ENCODE assay signal across 10 mouse cellular contexts in the genomic region with DNA sequence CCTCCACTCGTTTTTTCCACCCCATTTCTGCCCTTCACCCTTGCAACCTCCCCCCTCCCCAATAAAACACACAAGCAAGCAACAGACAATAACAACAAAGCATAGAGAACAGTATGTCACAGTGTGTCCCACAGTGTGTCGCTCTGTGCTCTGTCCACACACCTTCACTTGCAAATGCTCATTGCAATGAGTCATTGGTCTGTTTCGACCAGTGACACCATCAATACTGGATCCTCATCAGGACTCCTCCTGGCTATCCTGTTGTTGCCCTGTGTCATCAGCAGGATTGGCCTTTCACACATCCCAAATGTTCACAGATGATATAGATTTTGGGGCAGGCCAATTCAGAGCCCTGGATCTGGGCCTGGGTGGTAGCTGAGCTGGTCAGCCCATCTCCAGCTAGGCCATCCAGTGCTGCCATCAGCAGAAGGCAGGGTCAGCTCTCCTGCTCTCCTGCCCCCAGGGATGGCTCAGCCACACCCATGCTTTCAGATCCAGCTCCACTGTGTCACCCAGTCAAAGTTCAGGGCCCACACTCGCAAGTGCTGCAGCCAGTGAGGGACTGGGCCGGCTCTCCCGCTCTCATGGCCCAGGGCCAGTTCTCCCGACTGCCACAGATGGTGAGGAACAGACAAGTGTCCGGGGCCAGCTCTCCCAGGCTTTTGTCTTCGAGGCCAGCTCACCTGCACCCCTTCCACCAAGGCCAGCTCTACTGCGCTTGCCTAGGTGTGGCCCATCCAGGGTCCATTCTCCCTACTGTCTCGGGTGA.
A peak's percentile ranks its signal among the peaks of the same experiment; 100 is the strongest.
DNase-seq lines count a peak whose midpoint lies in the region; ATAC-seq and TF ChIP-seq lines count a peak whose summit lies in the region.
"Had no signal": no experiment of that assay in that cellular context is flagged by ENCODE, and none has a peak within 500 bp of the region (broad histone marks: within the 10 kb centered on the region; RNA-seq: fewer than 3 reads in every experiment).

No protein-coding gene starts in this region.

- ATAC-seq in Patski, result peak; percentile 21

- peak overlapping the region; percentile 44 for H3K9ac ChIP-seq in liver, adult 2 months (ENCODE audit: low read depth, low read length)
- H3K9ac ChIP-seq: neural tube, embryonic 13.5 days had no signal

- TF ChIP-seq CTCF in Patski (IDR thresholded peaks at IDR 0.05), result no peak
- no peak for TF ChIP-seq CTCF in liver, adult 2 months (IDR thresholded peaks at IDR 0.05; ENCODE audit: low read depth, low read length)

- peaks cover 20% of the 10 kb centered on the region for H3K4me1 ChIP-seq in liver, adult 2 months (ENCODE audit: control insufficient read depth, insufficient read depth, low read length)
- H3K4me1 ChIP-seq: neural tube, embryonic 13.5 days had no signal

- in situ Hi-C loops in Patski (cut with MboI; ENCODE audit: low pct_unique_long_range_greater_than_20kb), result no loop called here

- TF ChIP-seq POLR2A in liver, adult 2 months (IDR thresholded peaks at IDR 0.05; ENCODE audit: extremely low read depth, insufficient read depth, low read length), result no peak

- WGBS in liver, adult 2 months, result 21% methylated on average over 11 of the region's 11 CpGs

- POLR2A ChIA-PET in Patski (lab: Charles Lee), result interaction anchor here (1.4 kb wide), 1 partner anchor 136 kb away, joined by 3 read pairs; a partner anchor contains a TSS

- CTCF ChIA-PET in Patski (lab: Charles Lee), result interaction anchor here (1.0 to 1.2 kb wide), 4 partner anchors 10 to 147 kb away, joined by 3 to 5 read pairs (median 3); no protein-coding TSS in a partner anchor

- no peaks in the 10 kb centered on the region for H3K79me2 ChIP-seq in liver, adult 2 months (ENCODE audit: control insufficient read depth, insufficient read depth, low read length)

- peak; percentile 35 for DNase-seq in heart, postnatal 4 days
- no peak for DNase-seq in heart, postnatal 25 days (ENCODE audit: low spot score)
- no peak for DNase-seq in Patski (ENCODE audit: low read depth, low spot score)
- DNase-seq in cerebellum, postnatal 10 days, result peak; percentile 86 to 90
- peak; percentile 94 for DNase-seq in liver, adult 2 months (ENCODE audit: extremely low read depth, low read depth, low spot score)
- no peak for DNase-seq in frontal cortex, postnatal 14 days (ENCODE audit: low spot score in 2 of 2)
- no peak for DNase-seq in urinary bladder, postnatal 14 days (ENCODE audit: low spot score)
- DNase-seq in frontal cortex, adult 2 months (ENCODE audit: extremely low spot score in 1 of 2, low spot score in 1 of 2), result no peak

- no peaks in the 10 kb centered on the region for H3K27me3 ChIP-seq in Patski
- no peaks in the 10 kb centered on the region for H3K27me3 ChIP-seq in liver, adult 2 months (ENCODE audit: control insufficient read depth, insufficient read depth, low read length)
- H3K27me3 ChIP-seq: neural tube, embryonic 13.5 days had no signal

- H3K4me3 ChIP-seq in liver, adult 2 months (ENCODE audit: insufficient read depth, low read depth, low read length), result peak overlapping the region; percentile 12; the same call in 1 of the 2 replicates
- H3K4me3 ChIP-seq: neural tube, embryonic 13.5 days had no signal

- H3K27ac ChIP-seq in liver, adult 2 months (replicated peaks; ENCODE audit: insufficient read depth, low read depth, low read length), result peak overlapping the region; percentile 77
- H3K27ac ChIP-seq: macrophage; neural tube, embryonic 13.5 days had no signal

- H3K36me3 ChIP-seq in liver, adult 2 months (ENCODE audit: control insufficient read depth, insufficient read depth, low read length), result no peaks in the 10 kb centered on the region
- H3K36me3 ChIP-seq: neural tube, embryonic 13.5 days had no signal

- intact Hi-C loops in heart, postnatal 25 days (cut with DNase I), result no loop called here

Comparison
In these comparisons a context has a peak if more than half of its experiments do, and no peak if none do; other contexts are left out.
1. DNase-seq: peak in heart, postnatal 4 days (single experiment), cerebellum, postnatal 10 days (2 of 2) and liver, adult 2 months (single experiment); none in heart, postnatal 25 days (single experiment), Patski (single experiment), frontal cortex, postnatal 14 days (0 of 2), urinary bladder, postnatal 14 days (single experiment) and frontal cortex, adult 2 months (0 of 2).